Mouse (Mus musculus) urinary bladder, postnatal 14 days (tissue): ENCODE results near the gene Podnl1.
A peak's percentile ranks its signal among the peaks of the same experiment; 100 is the strongest.

ENCODE experiments used
- DNase-seq: peaks from one replicate; pipeline ENCODE4 v3.0.0; 2021; ENCODE audit warnings: low spot score

Podnl1 gene

DNA sequence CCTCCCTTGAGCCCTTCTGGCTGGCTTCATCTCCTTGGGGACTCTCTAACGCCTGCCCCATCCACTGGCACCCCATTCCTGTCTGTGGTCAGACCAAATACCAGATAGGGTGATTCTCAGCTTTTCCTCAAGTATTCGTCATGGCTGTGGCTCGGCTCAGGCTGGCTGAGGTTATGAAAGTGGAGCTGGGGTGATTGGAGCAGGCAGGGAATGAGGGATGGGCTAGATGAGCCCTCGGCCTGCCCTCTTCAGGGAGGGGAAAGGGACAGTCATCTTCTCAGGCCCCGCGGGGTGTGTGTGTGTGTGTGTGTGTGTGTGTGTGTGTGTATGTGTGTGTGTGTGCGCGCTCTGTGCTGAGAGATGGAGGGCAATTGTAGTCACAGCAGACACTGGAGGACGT is at the start of gene Podnl1:
Podnl1 (plus strand) TSS at position 334 of the 400 bp plus-strand sequence.
- peak; percentile 19 for DNase-seq

DNA sequence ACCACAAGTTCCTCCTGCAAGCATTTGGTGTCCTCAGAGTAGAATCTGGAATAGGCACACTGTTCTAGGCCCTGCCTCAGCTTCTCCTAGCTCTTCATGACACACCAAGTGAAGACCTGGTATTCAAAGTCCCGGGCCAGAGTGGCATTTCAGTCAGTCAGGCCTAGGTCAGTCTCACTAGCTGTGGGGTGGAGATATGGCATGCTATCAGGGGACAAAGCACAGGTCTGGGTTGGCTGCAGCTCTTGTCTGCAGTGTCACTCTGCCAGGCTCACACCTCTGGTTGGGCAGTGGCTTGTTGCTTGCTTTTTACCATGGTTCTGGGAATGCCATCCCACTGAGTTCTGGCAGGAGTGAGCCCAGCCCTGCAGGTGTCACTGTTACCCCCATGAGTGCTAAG is 49.4 kb upstream of the Podnl1 start:
- DNase-seq: no peak

DNA sequence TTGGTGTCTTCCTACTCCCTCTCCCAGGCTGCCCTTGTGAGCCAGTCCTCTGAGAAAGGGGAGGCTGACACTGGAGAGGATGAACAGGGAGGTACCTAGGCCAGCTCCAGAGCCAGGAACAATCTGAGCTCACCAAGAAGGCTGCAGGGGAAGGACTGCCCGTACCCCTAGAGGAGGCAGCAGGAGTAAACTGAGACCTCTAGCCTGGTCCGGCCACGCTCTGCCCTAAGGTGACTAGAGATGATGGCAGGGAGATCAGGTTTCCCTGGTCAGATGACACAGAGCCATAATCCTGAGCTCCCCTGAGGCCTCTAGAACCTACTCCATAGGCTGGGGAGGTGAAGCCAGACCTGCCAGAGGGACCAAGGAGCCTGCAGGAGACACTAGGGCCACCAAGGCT is 48.9 kb upstream of the Podnl1 start:
- no peak for DNase-seq

DNA sequence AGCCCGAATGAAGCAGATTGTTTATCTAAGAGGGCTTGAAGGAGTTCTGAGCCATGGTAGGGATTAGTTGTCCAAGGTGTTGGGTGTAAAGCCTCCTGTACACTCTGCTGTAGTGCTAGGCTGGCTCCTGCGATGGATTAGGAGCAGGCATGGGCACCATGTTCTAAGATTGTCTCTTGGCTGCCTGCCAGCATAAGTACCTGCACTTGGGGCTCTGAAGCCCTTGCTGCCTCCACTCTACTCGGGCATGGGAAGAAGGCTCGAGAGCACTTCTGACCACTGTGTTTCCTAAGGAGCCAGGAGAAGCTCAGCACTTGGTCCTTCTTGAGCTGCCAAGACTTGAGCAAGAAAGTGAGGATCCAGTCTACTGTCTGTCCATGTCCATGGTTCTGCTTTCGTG is 46.6 kb upstream of the Podnl1 start:
- DNase-seq: no peak

DNA sequence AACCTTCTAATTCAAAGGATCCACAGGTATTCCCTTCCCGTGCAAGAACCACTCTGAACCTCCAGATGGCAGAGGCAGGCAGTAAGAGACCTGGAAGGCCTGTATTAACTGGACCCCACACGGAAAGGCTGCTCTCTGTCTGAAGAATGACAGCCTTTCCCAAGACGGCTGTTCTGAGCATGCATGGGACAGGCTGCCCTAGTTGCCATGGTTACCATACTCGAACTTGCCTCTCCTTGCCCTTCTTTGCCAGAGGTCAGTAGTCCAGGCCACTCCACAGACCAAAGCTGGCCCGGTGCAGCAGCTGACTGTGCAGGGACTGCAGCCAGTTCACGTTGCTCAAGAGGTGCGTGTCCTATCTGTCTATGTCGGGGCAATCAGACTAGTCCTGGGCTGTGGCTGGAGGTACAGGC is 42.0 kb upstream of the Podnl1 start:
- no peak for DNase-seq

DNA sequence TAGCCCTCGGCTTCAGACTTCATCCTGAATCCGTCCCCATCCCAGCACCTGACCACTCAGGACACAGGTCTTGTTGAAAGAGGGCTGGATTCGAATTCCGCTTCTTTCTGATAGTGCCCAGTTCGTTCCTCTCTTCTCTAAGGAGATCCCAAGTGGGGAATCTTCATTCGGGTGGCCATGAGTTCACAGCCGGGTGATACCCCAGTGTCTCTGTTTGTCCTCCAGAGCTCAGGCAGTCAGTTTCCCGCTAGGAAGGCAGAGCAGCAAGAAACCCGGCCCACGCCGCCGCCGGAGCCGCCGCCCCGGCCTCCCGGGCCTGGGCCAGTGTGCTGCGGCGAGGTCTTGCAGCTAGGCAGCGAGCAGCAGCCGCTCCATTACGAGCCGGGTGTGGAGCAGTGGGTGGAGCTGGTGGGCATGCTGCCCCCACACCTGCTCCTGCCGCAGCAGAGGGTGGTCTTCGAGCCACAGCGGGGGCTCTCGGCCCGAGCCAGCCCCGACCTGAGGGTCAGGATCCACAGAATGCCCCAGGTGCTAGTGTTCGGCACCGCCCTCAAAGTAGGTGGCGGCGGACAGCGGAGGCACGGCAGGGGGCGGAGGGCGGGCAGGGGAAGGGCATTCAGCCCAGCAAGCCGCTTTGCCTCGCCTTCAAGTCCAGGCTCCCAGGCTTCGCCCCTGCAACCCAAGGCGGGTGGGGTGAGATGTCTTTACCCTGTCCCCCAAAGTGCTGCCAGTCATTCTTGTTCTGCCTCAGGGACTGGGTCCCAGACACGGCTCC is 41.3 kb upstream of the Podnl1 start:
- DNase-seq: no peak

DNA sequence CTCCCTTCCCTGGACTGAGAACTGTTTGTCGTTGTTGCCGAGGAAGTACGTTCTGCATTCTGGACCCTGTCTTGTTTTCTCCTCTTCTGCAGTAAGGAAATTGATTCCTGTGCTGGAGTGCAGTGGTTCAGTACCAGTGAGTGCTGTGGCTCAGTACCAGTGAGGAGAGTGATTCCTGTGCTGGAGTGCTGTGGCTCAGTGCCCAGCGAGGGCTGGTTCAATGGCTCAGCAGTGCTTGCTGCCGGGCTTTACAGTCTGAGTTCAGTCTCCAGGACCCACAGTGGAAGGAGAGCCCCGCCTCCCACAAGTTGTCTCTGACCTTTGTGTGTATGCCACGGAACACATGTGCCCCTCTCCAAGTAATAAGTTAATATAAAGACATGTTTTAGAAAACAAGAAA is 38.6 kb upstream of the Podnl1 start:
- DNase-seq: no peak

DNA sequence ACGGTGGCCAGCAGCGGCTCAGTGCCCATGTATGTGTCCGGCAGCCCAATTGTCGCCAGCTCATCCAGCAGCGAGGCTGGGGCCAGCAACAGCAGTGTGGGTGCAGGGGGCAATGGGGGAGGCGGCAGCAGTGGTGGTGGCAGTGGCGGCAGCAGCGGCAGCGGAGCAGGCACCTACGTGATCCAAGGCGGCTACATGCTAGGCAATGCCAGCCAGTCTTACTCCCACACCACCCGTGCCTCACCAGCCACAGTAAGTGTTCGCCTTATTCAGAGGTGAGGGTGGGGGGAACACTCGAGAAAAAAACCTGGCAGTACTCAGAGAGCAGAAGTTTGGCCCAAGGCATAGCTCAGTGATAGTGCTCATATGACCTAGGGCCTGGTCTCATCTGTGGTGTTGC is 38.0 kb upstream of the Podnl1 start:
- no peak for DNase-seq

DNA sequence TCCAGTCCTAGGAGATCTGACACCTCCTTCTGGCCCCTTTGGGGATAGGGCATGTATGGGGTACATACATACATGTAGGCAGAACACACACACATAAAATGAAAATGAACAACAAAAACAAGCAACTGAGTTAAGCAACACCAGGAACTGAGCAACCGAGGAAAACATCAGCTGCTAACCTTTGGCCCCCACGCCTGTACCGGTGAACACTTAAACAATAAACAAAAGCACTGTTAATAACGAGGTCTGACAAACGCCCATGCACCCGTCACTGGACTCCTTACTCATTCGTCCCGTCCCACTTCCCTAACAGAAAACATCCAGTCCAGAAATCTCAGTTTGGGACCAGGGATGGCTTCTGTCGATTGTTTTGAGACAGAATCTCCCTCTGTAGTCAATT is 36.5 kb upstream of the Podnl1 start:
- DNase-seq: no peak

DNA sequence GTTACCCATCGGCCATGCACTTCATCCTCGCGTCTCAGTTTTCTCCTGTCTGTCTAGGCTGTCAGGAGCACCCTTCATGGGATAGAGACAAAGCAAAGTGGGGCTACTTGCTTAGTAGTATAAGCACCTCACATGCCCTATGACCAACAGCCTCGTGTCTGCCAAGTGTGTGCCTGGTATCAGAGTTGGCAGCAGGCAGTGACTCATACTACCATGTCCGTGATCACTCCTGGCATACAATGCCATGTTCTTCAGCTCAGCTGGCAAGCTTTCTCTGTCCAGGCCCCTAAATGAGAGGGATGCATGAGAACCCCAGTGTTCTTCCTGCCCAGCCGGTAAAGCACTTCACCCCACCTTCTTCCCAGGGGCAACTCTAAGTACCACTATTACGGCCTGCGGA is 35.2 kb upstream of the Podnl1 start:
- DNase-seq: no peak

DNA sequence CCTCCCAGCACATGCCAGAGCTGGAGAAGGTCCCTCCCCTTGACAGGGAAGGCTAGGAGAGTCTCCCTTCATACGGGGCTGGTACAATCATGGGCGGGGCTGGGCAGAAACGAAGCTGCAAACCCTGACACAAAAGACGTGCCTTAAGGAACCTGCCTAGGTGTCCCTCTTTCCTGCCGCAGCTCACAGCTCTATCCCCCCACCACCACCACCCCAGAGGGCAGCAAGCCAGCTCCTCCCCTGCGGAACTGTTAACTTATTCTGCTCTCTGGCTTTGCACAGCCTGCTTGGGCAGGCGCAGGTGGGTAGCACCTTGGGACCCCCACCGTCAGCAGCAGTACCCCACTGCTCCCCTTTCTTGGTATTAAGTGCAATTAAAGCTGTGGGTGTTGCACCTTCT is 29.7 kb upstream of the Podnl1 start:
- no peak for DNase-seq

DNA sequence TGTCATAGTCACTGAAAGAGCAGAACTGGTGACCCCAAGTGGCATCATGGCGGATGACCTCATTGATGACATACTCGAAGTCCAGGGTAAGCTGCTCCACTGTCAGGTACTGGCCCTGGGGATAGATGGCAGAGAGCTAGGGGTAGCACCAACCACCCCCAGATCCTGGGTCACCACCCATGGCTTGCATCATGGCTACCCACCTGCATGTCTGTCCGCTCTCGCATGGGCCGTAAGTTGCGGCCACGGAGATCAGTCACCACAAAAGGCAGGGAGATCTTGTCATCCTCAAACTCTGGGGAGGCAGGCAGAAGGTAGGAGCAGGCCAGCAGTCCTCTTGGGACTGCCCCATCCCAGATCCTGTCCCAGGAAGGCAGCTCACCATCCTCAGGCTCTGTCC is 27.4 kb upstream of the Podnl1 start:
- no peak for DNase-seq

DNA sequence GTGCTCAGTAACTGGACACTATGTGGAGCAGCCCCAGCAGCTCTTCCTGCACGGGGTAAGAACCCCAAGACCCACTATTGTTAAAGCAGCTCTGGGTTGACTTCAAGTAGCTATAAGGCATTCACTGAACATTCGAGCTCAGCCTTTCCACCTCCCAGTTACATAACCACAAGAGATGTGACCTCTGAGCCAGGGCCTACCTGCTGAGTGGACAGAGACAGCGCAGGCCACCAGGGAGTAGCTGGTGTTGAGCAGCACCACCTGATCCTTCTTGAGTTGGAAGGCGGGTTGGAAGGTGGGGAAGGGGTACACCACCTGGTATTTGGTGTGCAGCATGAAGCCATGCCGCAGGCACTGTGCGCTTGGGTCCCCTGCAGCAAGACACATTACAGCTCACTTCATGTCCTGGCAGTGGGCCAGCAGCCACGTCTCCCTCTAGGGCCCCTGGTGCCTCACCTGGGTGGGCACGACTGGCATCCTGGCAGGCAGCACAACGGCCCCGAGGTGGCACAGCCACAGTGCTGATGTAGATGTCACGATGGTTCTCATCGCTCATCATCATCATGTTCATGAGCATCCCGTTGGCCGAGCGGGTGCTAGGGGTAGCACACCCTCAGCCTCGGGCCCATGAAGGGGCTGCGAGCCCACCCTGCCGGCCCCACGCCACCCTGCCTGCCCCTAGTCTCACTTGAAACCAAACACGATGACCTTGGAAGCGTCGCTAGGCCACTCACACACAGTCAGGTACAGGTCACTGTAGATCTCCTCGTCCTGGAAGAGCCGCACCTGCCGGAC is 24.1 kb upstream of the Podnl1 start:
- DNase-seq: no peak

DNA sequence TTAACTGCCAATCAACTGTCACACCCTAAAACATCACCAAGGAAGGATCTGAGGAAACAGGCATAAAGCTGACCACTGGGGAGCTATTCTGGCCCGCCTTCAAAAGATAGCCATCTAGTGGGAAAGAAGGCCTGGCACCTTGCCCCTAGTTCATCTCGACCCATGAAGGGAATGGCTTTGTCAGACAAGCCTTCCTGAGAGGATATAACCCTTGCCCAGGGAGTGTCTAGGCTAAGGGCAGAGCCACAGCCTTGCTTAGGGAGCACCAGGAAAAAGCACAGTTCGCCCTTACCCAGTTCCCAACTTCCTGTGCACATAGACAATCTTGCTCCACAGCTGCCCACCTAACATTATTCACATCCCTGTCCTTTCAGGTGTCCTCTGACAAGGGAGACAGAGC is 22.2 kb upstream of the Podnl1 start:
- DNase-seq: no peak

DNA sequence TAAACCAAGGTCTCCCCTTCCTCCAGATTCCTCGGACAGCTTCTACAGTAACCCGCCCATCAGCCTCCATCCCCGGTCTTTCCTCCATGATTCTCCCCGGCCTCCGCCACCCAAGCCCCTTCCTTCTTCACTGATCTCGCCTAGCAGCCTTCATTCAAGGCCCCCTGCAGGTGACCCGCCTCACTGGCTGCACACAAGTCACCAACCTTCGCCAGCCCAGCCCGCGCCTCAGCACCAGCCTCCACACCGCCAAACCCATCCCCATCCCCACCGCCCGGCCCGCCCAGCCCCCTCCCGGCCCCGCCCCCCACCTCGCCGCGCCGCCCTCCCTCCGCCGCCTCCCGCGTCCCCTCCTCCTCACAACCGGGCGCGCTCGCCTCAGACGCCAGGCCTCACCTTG is 21.6 kb upstream of the Podnl1 start:
- no peak for DNase-seq

DNA sequence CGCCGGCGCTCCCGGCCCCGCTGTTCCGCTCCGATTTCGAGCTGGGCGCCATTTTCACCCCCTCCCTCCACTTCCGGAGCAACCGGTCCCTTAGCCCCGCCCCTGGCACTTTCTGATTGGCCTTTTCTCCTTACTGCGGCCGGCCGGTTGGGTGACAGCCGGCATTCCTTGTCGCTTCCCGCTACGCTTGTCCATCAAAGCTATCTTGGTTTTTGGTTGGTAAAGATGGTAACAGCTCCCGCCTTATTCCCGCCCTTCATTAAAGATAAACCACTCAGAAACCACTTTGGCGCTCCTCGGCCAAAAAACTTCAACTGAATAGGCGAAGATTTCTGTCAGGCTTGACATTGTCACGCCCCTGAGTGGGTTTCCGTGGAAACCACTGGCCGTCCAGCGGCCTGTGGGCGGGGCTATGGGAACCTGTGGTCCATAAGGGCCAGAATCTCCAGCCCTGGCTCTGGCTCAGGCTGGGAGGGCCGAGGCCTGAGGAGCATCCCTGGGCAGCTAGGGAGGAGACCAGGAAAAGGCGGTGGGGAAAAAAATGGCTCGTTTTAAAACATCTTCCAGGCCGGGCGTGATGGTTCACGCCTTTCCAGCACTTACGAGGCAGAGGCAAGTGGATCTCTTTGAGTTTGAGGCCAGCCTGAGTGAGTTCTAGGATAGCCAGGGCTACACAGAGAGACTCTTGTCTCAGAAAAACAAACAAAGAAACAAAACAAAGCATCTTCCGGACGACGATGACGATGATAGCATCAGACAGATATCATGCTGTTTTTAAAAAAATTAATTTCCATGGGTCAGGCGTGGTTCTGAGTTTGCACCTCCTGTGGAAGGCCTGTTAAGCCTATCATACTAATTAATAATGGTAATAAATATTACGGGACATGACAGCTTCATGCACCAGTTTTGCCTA is 20.8 kb upstream of the Podnl1 start, which contains the start of gene Dcaf15:
Dcaf15 (minus strand) TSS at position 72 of the 913 bp plus-strand sequence.
- DNase-seq: peak; percentile 99

DNA sequence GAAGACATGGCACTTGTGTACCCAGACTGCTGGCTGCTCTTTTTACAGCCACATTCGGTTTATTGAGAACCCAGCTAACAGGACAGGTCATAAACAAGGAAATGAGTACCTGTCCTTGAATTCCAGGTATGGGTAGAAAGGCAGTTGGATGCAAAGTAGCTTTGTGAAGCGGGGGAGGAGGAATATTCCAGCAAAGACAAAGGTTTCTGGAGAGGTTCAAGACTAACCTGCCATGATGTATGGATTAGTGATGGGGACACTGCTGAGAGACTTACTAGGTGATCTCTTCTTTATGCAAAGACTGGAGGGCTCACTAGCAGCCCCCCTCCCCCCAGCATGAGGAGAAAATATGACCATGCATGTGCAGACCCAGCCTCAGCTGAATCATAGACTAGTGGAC is 20.1 kb upstream of the Podnl1 start:
- DNase-seq: no peak

DNA sequence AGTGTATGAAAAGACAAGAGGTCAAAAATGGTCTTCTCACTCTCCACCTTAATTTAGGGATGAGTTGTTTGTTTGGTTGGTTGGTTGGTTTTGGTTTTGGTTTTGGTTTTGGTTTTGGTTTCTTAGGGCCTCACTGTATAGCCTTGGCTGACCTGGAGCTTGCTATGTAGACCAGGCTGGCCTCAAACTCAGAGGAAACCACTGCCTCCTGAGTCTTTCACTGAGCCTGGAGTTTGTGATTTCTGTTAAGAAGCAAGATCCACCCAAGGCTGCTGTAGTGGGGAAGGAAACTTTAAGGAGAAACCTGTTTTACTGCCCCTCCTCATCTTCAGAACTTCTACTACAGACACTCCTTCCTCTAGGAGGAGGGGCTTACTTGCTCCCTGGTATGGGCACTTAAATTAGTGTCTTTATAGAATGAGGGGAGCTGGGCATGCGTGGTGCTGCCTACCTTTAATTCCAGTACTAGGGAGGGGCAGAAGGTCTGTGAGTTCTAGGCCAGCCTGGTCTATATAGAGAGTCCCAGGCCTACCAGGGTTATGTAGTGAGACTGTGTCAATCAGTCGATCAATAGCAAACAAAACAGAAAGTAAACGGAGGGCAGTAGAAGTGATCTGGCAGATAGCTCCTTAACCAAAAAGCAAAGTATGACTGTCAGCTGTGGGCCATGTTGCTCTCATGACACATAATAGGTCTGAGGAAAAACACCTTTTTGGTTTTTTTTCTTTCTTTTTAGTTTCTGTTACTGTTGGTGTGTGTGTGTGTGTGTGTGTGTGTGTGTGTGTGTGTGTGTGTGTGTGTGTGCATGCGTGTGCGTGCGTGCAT is 19.4 kb upstream of the Podnl1 start:
- DNase-seq: no peak

DNA sequence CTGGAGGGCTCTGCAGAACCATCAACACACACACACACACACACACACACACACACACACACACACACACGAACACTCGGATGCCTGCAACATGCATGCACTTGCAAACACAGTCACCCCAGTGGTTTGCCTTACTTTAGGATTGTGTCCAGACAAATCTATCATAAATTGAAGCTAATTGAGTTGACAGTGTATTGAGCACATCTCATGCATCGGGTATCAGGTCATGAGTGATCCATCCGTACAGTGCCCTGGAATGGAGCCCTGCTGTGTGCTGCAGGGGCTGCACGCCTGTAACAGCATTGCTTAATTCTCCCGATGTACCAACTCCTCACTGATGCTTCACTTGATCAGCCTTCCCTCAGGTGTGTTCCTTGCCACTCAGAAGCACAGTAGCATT is 10.1 kb upstream of the Podnl1 start:
- no peak for DNase-seq

DNA sequence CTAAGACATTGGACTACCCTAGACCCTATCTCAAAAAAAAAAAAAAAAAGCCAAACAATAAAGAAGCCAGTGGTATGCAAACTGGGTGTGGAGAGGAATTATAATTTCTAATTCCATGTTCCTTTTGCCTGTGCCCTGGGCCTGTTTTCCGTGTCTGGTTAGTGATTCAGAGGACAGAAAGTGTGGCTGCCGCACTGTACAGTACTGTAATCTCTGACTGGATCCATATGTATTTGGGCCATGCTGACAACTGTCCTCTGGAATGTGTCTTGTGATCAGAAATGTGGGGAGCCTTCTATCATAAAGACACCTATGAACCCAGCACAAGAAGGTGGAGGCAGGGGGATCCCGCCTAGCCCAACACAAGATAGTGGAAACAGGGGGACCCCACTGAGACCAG is 3.6 kb upstream of the Podnl1 start:
- no peak for DNase-seq

DNA sequence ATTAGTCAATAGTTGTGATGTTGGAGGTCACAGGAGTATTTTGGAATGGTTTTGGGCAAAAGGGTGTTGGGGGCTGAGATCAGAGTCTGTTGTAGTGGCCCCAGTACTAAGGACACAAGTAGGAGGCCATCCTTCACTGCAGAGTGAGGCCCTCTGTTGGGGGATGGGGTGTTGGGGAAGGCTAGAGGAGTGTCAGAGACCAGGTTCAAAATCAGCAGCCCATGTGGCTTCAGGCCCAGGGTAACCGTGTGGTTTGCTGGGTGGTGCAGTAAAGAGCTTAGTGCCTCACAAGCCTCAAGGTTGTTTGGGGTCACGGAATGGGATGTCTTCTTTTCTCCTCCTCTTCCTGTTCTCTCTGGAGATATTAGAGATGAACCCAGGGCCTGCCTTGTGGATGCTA is 953 bp downstream of the Podnl1 start:
- no peak for DNase-seq
